23 mouse cellular contexts compared by ENCODE assay signal in the genomic region with DNA sequence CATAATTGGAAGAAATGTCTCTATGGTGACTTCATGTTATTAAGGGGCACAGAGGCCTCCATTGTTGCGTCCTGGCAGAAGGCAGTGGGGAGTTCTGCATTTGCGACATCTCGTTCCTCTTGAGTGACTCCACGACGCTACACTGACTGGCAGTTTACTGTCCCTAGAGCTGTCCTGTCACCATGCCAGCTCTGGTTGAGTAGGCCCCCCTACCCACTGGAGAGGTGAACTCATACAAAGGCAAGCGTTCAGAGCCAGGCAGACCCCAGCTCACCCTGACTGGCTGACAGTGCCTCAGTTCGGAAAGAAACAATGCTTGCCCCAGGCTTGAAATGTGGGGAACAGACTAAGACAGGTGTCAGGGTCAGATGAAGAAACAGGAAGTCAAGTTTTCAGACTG. TPM values are rescaled to one million over a fixed set of nuclear protein-coding genes. Genes with fewer than 3 reads are reported as not detected.
DNase-seq lines count a peak whose midpoint lies in the region; ATAC-seq lines count a peak whose summit lies in the region.
"Had no signal": no experiment of that assay in that cellular context is flagged by ENCODE, and none has a peak within 500 bp of the region (broad histone marks: within the 10 kb centered on the region; RNA-seq: fewer than 3 reads in every experiment).

No protein-coding gene starts in this region.

- no peak overlapping the region for H3K4me2 ChIP-seq in hindbrain, embryonic 11.5 days (replicated peaks; ENCODE audit: low read depth, low read length)
- no peak overlapping the region for H3K4me2 ChIP-seq in hindbrain, embryonic 13.5 days
- H3K4me2 ChIP-seq: heart, embryonic 12.5 days; limb, embryonic 15.5 days; neural tube, embryonic 12.5 days had no signal

- H3K9ac ChIP-seq in hindbrain, embryonic 11.5 days (ENCODE audit: low read depth, low read length) = no peak overlapping the region
- no peak overlapping the region for H3K9ac ChIP-seq in hindbrain, embryonic 13.5 days
- H3K9ac ChIP-seq: heart, embryonic 12.5 days; limb, embryonic 15.5 days; neural tube, embryonic 12.5 days had no signal

- no peaks in the 10 kb centered on the region for H3K27me3 ChIP-seq in hindbrain, embryonic 11.5 days (ENCODE audit: control insufficient read depth, insufficient read depth, low read length)
- H3K27me3 ChIP-seq in hindbrain, embryonic 13.5 days = no peaks in the 10 kb centered on the region
- H3K27me3 ChIP-seq in splenic B cell, adult 2 months (ENCODE audit: control insufficient read depth, insufficient read depth, low read length, poor library complexity, severe bottlenecking) = no peaks in the 10 kb centered on the region
- H3K27me3 ChIP-seq: heart, embryonic 12.5 days; limb, embryonic 15.5 days; neural tube, embryonic 12.5 days had no signal

- no peaks in the 10 kb centered on the region for H3K9me3 ChIP-seq in hindbrain, embryonic 11.5 days (ENCODE audit: control insufficient read depth, low read length)
- no peaks in the 10 kb centered on the region for H3K9me3 ChIP-seq in hindbrain, embryonic 13.5 days
- H3K9me3 ChIP-seq: G1E; heart, embryonic 12.5 days; limb, embryonic 15.5 days; neural tube, embryonic 12.5 days had no signal

- no peak overlapping the region for H3K27ac ChIP-seq in hindbrain, embryonic 11.5 days (ENCODE audit: low read depth, low read length)
- no peak overlapping the region for H3K27ac ChIP-seq in hindbrain, embryonic 13.5 days
- H3K27ac ChIP-seq: limb, embryonic 15.5 days; neural tube, embryonic 12.5 days had no signal

- peak; percentile 23 for DNase-seq in hindbrain, embryonic 11.5 days (ENCODE audit: low spot score)
- peak; percentile 18 to 37 for DNase-seq in spleen, adult 18-20 months
- no peak for DNase-seq in spleen, postnatal 4 days (ENCODE audit: low spot score in 2 of 2)
- DNase-seq in splenic B cell, adult 2 months (ENCODE audit: low read depth, low spot score) = peak; percentile 75
- no peak for DNase-seq in layer of hippocampus, adult 18-20 months (ENCODE audit: low spot score in 2 of 2)
- DNase-seq: adrenal gland, postnatal 10 days; cerebellum, postnatal 14 days; gastrocnemius, postnatal 25 days; heart, postnatal 36 days; kidney, postnatal 10 days; layer of hippocampus, adult 9-11 months had no signal

- no peak for ATAC-seq in hindbrain, embryonic 11.5 days (ENCODE audit: low FRiP score)
- no peak for ATAC-seq in hindbrain, embryonic 13.5 days (ENCODE audit: low FRiP score)
- ATAC-seq in megakaryocyte, adult 5-6 weeks (ENCODE audit: poor library complexity, severe bottlenecking) = peak; percentile 55
- ATAC-seq in megakaryocyte-erythroid progenitor cell, adult 5-6 weeks (replicated peaks; ENCODE audit: low FRiP score, low TSS enrichment, poor library complexity, severe bottlenecking) = no peak
- ATAC-seq: intestine, postnatal 0 days; lung, postnatal 0 days had no signal

- H3K36me3 ChIP-seq in hindbrain, embryonic 11.5 days (ENCODE audit: control insufficient read depth, insufficient read depth, low read length) = no peaks in the 10 kb centered on the region
- H3K36me3 ChIP-seq in hindbrain, embryonic 13.5 days = no peaks in the 10 kb centered on the region
- no peaks in the 10 kb centered on the region for H3K36me3 ChIP-seq in splenic B cell, adult 2 months (ENCODE audit: control insufficient read depth, insufficient read depth, low read length, poor library complexity, severe bottlenecking)
- H3K36me3 ChIP-seq: G1E; heart, embryonic 12.5 days; limb, embryonic 15.5 days; neural tube, embryonic 12.5 days had no signal

- WGBS in hindbrain, embryonic 11.5 days = 49% methylated on average over 7 of the region's 7 CpGs
- 30% methylated on average over 7 of the region's 7 CpGs for WGBS in hindbrain, embryonic 13.5 days

- peaks cover 11% of the 10 kb centered on the region for H3K4me1 ChIP-seq in hindbrain, embryonic 11.5 days (replicated peaks; ENCODE audit: control insufficient read depth, insufficient read depth, low read length)
- H3K4me1 ChIP-seq in hindbrain, embryonic 13.5 days (replicated peaks) = peaks cover 33% of the 10 kb centered on the region

- H3K4me3 ChIP-seq in hindbrain, embryonic 11.5 days (ENCODE audit: low read depth, low read length) = no peak overlapping the region
- no peak overlapping the region for H3K4me3 ChIP-seq in hindbrain, embryonic 13.5 days
- H3K4me3 ChIP-seq: heart, embryonic 12.5 days; limb, embryonic 15.5 days; neural tube, embryonic 12.5 days had no signal

RNA-seq across cellular contexts. Expression of a gene that starts 4.6 kb away (rescaled TPM):
- polyA plus RNA-seq in hindbrain, embryonic 11.5 days (2014; fragmentation: Nextera tagmentation; extraction: Ambion mirVana) = 13.0 and 16.9 TPM in 2 replicates
- 8.9 and 9.1 TPM in 2 replicates for polyA plus RNA-seq in hindbrain, embryonic 13.5 days (2015; fragmentation: Nextera tagmentation; extraction: Ambion mirVana)
- 14.3 and 16.2 TPM in 2 replicates for total RNA-seq in megakaryocyte, adult 5-6 weeks (2015)
- total RNA-seq in megakaryocyte, adult 5-6 weeks (2017) = 7.7 and 9.3 TPM in 2 replicates
- total RNA-seq in megakaryocyte-erythroid progenitor cell, adult 5-6 weeks (2014; fragmentation: Nextera tagmentation) = 25.3 and 26.1 TPM in 2 replicates
- total RNA-seq in megakaryocyte-erythroid progenitor cell, adult 5-6 weeks (2017) = 7.0 and 7.8 TPM in 2 replicates
- total RNA-seq in layer of hippocampus, adult 18-20 months (2021) = 1 to 10 TPM; 4.4 to 4.7 TPM

RNA-seq across cellular contexts. Expression of a gene that starts 15.6 kb away (rescaled TPM):
- 10.8 and 12.5 TPM in 2 replicates for polyA plus RNA-seq in hindbrain, embryonic 11.5 days (2014; fragmentation: Nextera tagmentation; extraction: Ambion mirVana)
- polyA plus RNA-seq in hindbrain, embryonic 13.5 days (2015; fragmentation: Nextera tagmentation; extraction: Ambion mirVana) = 14.8 and 15.6 TPM in 2 replicates
- 0.78 and 1.6 TPM in 2 replicates for total RNA-seq in megakaryocyte, adult 5-6 weeks (2015)
- 1.8 and 2.2 TPM in 2 replicates for total RNA-seq in megakaryocyte, adult 5-6 weeks (2017)
- total RNA-seq in megakaryocyte-erythroid progenitor cell, adult 5-6 weeks (2014; fragmentation: Nextera tagmentation) = 3.1 and 6.1 TPM in 2 replicates
- 0.09 and 1.8 TPM in 2 replicates for total RNA-seq in megakaryocyte-erythroid progenitor cell, adult 5-6 weeks (2017)
- total RNA-seq in layer of hippocampus, adult 18-20 months (2021) = 10 to 100 TPM; 20.9 to 26.5 TPM

RNA-seq across cellular contexts. Expression of a gene that starts 22.7 kb away (rescaled TPM):
- polyA plus RNA-seq in hindbrain, embryonic 11.5 days (2014; fragmentation: Nextera tagmentation; extraction: Ambion mirVana) = 0.32 and 0.69 TPM in 2 replicates
- polyA plus RNA-seq in hindbrain, embryonic 13.5 days (2015; fragmentation: Nextera tagmentation; extraction: Ambion mirVana) = 0.43 and 0.55 TPM in 2 replicates
- 0.11 TPM in 1 of 2 replicates, not detected in the other for total RNA-seq in megakaryocyte, adult 5-6 weeks (2015)
- total RNA-seq in megakaryocyte, adult 5-6 weeks (2017) = 0.15 TPM in 1 of 2 replicates, not detected in the other
- total RNA-seq in megakaryocyte-erythroid progenitor cell, adult 5-6 weeks (2014; fragmentation: Nextera tagmentation) = not detected in 2 replicates
- total RNA-seq in megakaryocyte-erythroid progenitor cell, adult 5-6 weeks (2017) = not detected in 2 replicates
- total RNA-seq in layer of hippocampus, adult 18-20 months (2021) = not detected
- total RNA-seq: adrenal gland, postnatal 10 days; gastrocnemius, postnatal 25 days; heart, postnatal 36 days; left cerebral cortex, postnatal 10 days had no signal
- polyA plus RNA-seq: embryonic facial prominence, embryonic 11.5 days; G1E; intestine, postnatal 0 days; lung, postnatal 0 days; urinary bladder, adult 2 months had no signal

RNA-seq across cellular contexts. Expression of a gene that starts 27.4 kb away (rescaled TPM):
- 2.5 and 3.0 TPM in 2 replicates for polyA plus RNA-seq in hindbrain, embryonic 11.5 days (2014; fragmentation: Nextera tagmentation; extraction: Ambion mirVana)
- 1.5 and 1.7 TPM in 2 replicates for polyA plus RNA-seq in hindbrain, embryonic 13.5 days (2015; fragmentation: Nextera tagmentation; extraction: Ambion mirVana)
- not detected in 2 replicates for total RNA-seq in megakaryocyte, adult 5-6 weeks (2015)
- not detected in 2 replicates for total RNA-seq in megakaryocyte, adult 5-6 weeks (2017)
- total RNA-seq in megakaryocyte-erythroid progenitor cell, adult 5-6 weeks (2014; fragmentation: Nextera tagmentation) = not detected in 2 replicates
- total RNA-seq in megakaryocyte-erythroid progenitor cell, adult 5-6 weeks (2017) = not detected in 2 replicates
- total RNA-seq in layer of hippocampus, adult 18-20 months (2021) = under 1 TPM in 1 of 2 experiments, not detected in 1; 0.47 TPM
- total RNA-seq: G1E; gastrocnemius, postnatal 25 days; heart, postnatal 36 days had no signal
- polyA plus RNA-seq: G1E had no signal

RNA-seq across cellular contexts. Expression of a gene that starts 29.2 kb away (rescaled TPM):
- 12.8 and 14.1 TPM in 2 replicates for polyA plus RNA-seq in hindbrain, embryonic 11.5 days (2014; fragmentation: Nextera tagmentation; extraction: Ambion mirVana)
- 14.2 and 16.8 TPM in 2 replicates for polyA plus RNA-seq in hindbrain, embryonic 13.5 days (2015; fragmentation: Nextera tagmentation; extraction: Ambion mirVana)
- 21.9 and 24.2 TPM in 2 replicates for total RNA-seq in megakaryocyte, adult 5-6 weeks (2015)
- 24.4 and 27.1 TPM in 2 replicates for total RNA-seq in megakaryocyte, adult 5-6 weeks (2017)
- 17.3 and 18.1 TPM in 2 replicates for total RNA-seq in megakaryocyte-erythroid progenitor cell, adult 5-6 weeks (2014; fragmentation: Nextera tagmentation)
- 9.1 and 12.4 TPM in 2 replicates for total RNA-seq in megakaryocyte-erythroid progenitor cell, adult 5-6 weeks (2017)
- total RNA-seq in layer of hippocampus, adult 18-20 months (2021) = 10 to 100 TPM in 1 of 2 experiments, 1 to 10 TPM in 1; 10.0 to 10.8 TPM

Comparison
In these comparisons a context has a peak if more than half of its experiments do, and no peak if none do; other contexts are left out.
1. DNase-seq: peak in hindbrain, embryonic 11.5 days (single experiment), spleen, adult 18-20 months (2 of 2) and splenic B cell, adult 2 months (single experiment); none in spleen, postnatal 4 days (0 of 2) and layer of hippocampus, adult 18-20 months (0 of 2).